Mouse (Mus musculus) liver, embryonic 14.5 days (tissue): ENCODE measurements around the gene Atox1.

Experiments used
- CTCF ChIP-seq: IDR thresholded peaks from 2 replicates; pipeline ENCODE4 v1.5.1; 2016; ENCODE audit warnings: antibody characterized with exemption, low read depth, control low read depth
- EP300 ChIP-seq: IDR thresholded peaks from 2 replicates; pipeline ENCODE4 v1.6.1; 2016; ENCODE audit warnings: antibody characterized with exemption, low read depth

DNA sequence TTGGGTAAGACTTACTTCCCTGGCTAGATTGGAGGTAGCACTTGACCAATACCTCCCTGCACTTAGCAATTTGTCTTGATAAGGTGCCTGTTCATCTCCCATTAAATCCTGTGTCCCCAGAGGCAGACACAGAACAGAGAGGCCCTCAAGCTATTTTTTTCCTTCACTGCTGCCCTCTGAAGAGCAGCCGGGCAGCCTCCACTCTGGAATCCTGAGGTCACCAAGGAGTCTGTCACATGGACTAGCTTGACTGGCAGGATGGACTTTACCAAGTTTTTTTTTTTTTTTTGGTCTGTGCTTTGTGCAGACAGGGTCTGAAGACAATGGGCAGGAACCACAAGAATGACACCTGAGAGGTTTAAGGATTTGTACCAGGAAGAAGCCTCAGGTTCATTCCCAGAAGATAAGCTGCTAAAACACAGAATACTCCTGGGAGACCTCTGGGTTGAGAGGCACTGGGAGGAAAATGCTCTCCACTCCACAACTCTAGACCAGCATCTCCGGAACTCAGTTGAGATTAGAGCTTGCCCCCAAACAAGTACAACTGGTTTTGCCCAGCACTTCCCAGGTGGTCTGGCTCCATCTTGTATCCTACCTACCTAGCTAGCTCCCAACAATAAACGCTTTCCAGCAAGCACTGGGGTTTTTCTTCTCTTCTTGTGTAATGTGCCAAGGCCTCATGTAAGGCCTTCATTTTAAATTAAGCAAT lies 1.0 kb downstream of the Atox1 start:
- TF ChIP-seq CTCF, result no peak
- TF ChIP-seq EP300, result no peak
